Mouse (Mus musculus) midbrain, embryonic 11.5 days (tissue): ENCODE results near the gene Slc25a38. TPM values are rescaled to one million over a fixed set of nuclear protein-coding genes. Genes with fewer than 3 reads are reported as not detected.

Experiments used
- ATAC-seq: fragments of 200-750 bp; cut with Nextera tagmentation; 2 replicates; pipeline ENCODE4 v1.8.0; 2017; ENCODE audit warnings: moderate TSS enrichment, moderate library complexity; ENCODE audit not compliant: low FRiP score
- DNase-seq: peaks from one replicate; pipeline ENCODE4 v3.0.0; 2015; ENCODE audit warnings: low spot score; ENCODE audit errors: missing footprints
- H3K27ac ChIP-seq: fragments of 300-500 bp; sonication (generic); 2 replicates; pipeline ENCODE4 v1.5.1; 2014; ENCODE audit warnings: low read depth, low read length
- H3K27me3 ChIP-seq: fragments of 300-500 bp; sonication (generic); 2 replicates; pipeline ENCODE4 v1.6.1; 2014; ENCODE audit warnings: mild to moderate bottlenecking, low read length, moderate library complexity, mixed read lengths; ENCODE audit not compliant: control insufficient read depth, insufficient read depth
- H3K36me3 ChIP-seq: fragments of 300-500 bp; sonication (generic); 2 replicates; pipeline ENCODE4 v1.6.1; 2014; ENCODE audit warnings: mild to moderate bottlenecking, low read length, moderate library complexity, mixed read lengths; ENCODE audit not compliant: control insufficient read depth, insufficient read depth
- H3K4me1 ChIP-seq: fragments of 300-500 bp; sonication (generic); 2 replicates; pipeline ENCODE4 v1.6.1; 2014; ENCODE audit warnings: low read length; ENCODE audit not compliant: control insufficient read depth, insufficient read depth
- H3K4me2 ChIP-seq: fragments of 300-500 bp; sonication (generic); 2 replicates; pipeline ENCODE4 v1.6.1; 2014; ENCODE audit warnings: mild to moderate bottlenecking, moderate library complexity
- H3K4me3 ChIP-seq: fragments of 300-500 bp; sonication (generic); 2 replicates; pipeline ENCODE4 v1.5.1; 2014; ENCODE audit warnings: low read depth, low read length
- H3K9ac ChIP-seq: fragments of 300-500 bp; sonication (generic); 2 replicates; pipeline ENCODE4 v1.6.1; 2014; ENCODE audit warnings: low read length
- H3K9me3 ChIP-seq: fragments of 300-500 bp; sonication (generic); 2 replicates; pipeline ENCODE4 v1.6.1; 2016; ENCODE audit warnings: low read length; ENCODE audit not compliant: control insufficient read depth
- WGBS: fragments of 180-500 bp; shearing (Covaris S2); extraction: QIAGEN DNeasy Blood & Tissue Kit; methylation state at CpG from one replicate; pipeline ENCODE4 v1.1.7; 2014; 5-methylcytosine and 5-hydroxymethylcytosine counted together
- polyA plus RNA-seq: library from polyadenylated mRNA; unstranded; fragments of >200 nt; fragmentation: Nextera tagmentation; extraction: Ambion mirVana; gene quantifications from 2 replicates; pipeline ENCODE4 v1.2.1, GENCODE M21; 2014

The Slc25a38 gene
- polyA plus RNA-seq, 1 experiment from 2014 or later: 36.7 TPM

- H3K9me3 ChIP-seq: no peaks in the 10 kb centered on the region
- DNase-seq (peak; percentile 41), ATAC-seq (no peak)
- no peaks in the 10 kb centered on the region for H3K27me3 ChIP-seq
- peak overlapping the region; percentile 58 for H3K4me2 ChIP-seq
- peak overlapping the region; percentile 100 for H3K9ac ChIP-seq
- peaks cover 9% of the 10 kb centered on the region; the same call in 1 of the 2 replicates for H3K4me1 ChIP-seq
- H3K36me3 ChIP-seq: peaks cover 18% of the 10 kb centered on the region
- peak overlapping the region; percentile 100 for H3K4me3 ChIP-seq
- no peak overlapping the region for H3K27ac ChIP-seq
- WGBS: 75% methylated on average over 10 of the region's 10 CpGs
Observed at GRCm38 (mm10) chr9:120129276-120129675, 19.1 kb downstream of the Slc25a38 start.

- DNase-seq (peak; percentile 84), ATAC-seq (no peak)
- H3K4me1 ChIP-seq: peaks cover 9% of the 10 kb centered on the region; the same call in 1 of the 2 replicates
- H3K9me3 ChIP-seq: no peaks in the 10 kb centered on the region
- no peaks in the 10 kb centered on the region for H3K27me3 ChIP-seq
- no peak overlapping the region for H3K4me3 ChIP-seq
- peaks cover 18% of the 10 kb centered on the region for H3K36me3 ChIP-seq
- WGBS: 88% methylated on average over 3 of the region's 3 CpGs
- no peak overlapping the region for H3K4me2 ChIP-seq
- H3K9ac ChIP-seq: no peak overlapping the region
- no peak overlapping the region for H3K27ac ChIP-seq
Observed at GRCm38 (mm10) chr9:120131784-120132288, 21.7 kb downstream of the Slc25a38 start.

GRCm38 (mm10) chr9:120132980-120133754 lies 23.0 kb downstream of the Slc25a38 start:
- DNase-seq: peak; percentile 81
- Histone ChIP-seq H3K36me3 (peaks cover 18% of the 10 kb centered on the region), H3K9ac (no peak overlapping the region), H3K4me1 (peaks cover 9% of the 10 kb centered on the region; the same call in 1 of the 2 replicates), H3K4me3 (no peak overlapping the region), H3K27ac (no peak overlapping the region), H3K27me3 (no peaks in the 10 kb centered on the region), H3K9me3 (no peaks in the 10 kb centered on the region), H3K4me2 (no peak overlapping the region)
- WGBS: 44% methylated on average over 8 of the region's 8 CpGs
- ATAC-seq: no peak

- H3K4me2 ChIP-seq: no peak overlapping the region
- ATAC-seq (no peak), DNase-seq (peak; percentile 77)
- H3K27me3 ChIP-seq: no peaks in the 10 kb centered on the region
- no peak overlapping the region for H3K27ac ChIP-seq
- H3K9ac ChIP-seq: no peak overlapping the region
- H3K36me3 ChIP-seq: peaks cover 17% of the 10 kb centered on the region
- 66% methylated on average over 6 of the region's 6 CpGs for WGBS
- no peak overlapping the region for H3K4me3 ChIP-seq
- H3K4me1 ChIP-seq: peaks cover 5% of the 10 kb centered on the region; the same call in 1 of the 2 replicates
- no peaks in the 10 kb centered on the region for H3K9me3 ChIP-seq
Observed at GRCm38 (mm10) chr9:120133755-120134475, 23.7 kb downstream of the Slc25a38 start.

GRCm38 (mm10) chr9:120134529-120135160 lies 24.5 kb downstream of the Slc25a38 start:
- Histone ChIP-seq H3K36me3 (peaks cover 13% of the 10 kb centered on the region), H3K27ac (no peak overlapping the region), H3K9me3 (no peaks in the 10 kb centered on the region), H3K9ac (no peak overlapping the region), H3K4me3 (no peak overlapping the region), H3K27me3 (no peaks in the 10 kb centered on the region), H3K4me2 (no peak overlapping the region), H3K4me1 (no peaks in the 10 kb centered on the region)
- ATAC-seq (0 out of 2 replicates have a peak, but pooled peaks have one; percentile 45), DNase-seq (peak; percentile 74)
- WGBS: 88% methylated on average over 13 of the region's 13 CpGs

GRCm38 (mm10) chr9:120135454-120135853 lies 25.3 kb downstream of the Slc25a38 start:
- peaks cover 10% of the 10 kb centered on the region for H3K36me3 ChIP-seq
- peak; percentile 64 for DNase-seq
- H3K9me3 ChIP-seq: no peaks in the 10 kb centered on the region
- no peak overlapping the region for H3K4me2 ChIP-seq
- H3K9ac ChIP-seq: no peak overlapping the region
- 88% methylated on average over 11 of the region's 11 CpGs for WGBS
- no peak overlapping the region for H3K27ac ChIP-seq
- H3K4me3 ChIP-seq: no peak overlapping the region
- no peak for ATAC-seq
- H3K4me1 ChIP-seq: no peaks in the 10 kb centered on the region
- no peaks in the 10 kb centered on the region for H3K27me3 ChIP-seq

- no peaks in the 10 kb centered on the region for H3K4me1 ChIP-seq
- H3K27me3 ChIP-seq: no peaks in the 10 kb centered on the region
- DNase-seq: peak; percentile 92
- no peak overlapping the region for H3K4me2 ChIP-seq
- 15% methylated on average over 4 of the region's 4 CpGs for WGBS
- no peaks in the 10 kb centered on the region for H3K9me3 ChIP-seq
- H3K36me3 ChIP-seq: no peaks in the 10 kb centered on the region
- H3K9ac ChIP-seq: no peak overlapping the region
- H3K4me3 ChIP-seq: no peak overlapping the region
- ATAC-seq: no peak
- H3K27ac ChIP-seq: no peak overlapping the region
Observed at GRCm38 (mm10) chr9:120140652-120141051, 30.5 kb downstream of the Slc25a38 start.

GRCm38 (mm10) chr9:120144474-120144873 lies 34.3 kb downstream of the Slc25a38 start:
- H3K9me3 ChIP-seq: no peaks in the 10 kb centered on the region
- H3K4me1 ChIP-seq: no peaks in the 10 kb centered on the region; the same call in 1 of the 2 replicates
- 91% methylated on average over 13 of the region's 13 CpGs for WGBS
- no peak overlapping the region for H3K9ac ChIP-seq
- no peaks in the 10 kb centered on the region for H3K36me3 ChIP-seq
- no peak for ATAC-seq
- no peaks in the 10 kb centered on the region for H3K27me3 ChIP-seq
- no peak for DNase-seq
- H3K4me3 ChIP-seq: no peak overlapping the region
- H3K27ac ChIP-seq: no peak overlapping the region
- H3K4me2 ChIP-seq: no peak overlapping the region
